Mouse (Mus musculus) spleen, adult 12 weeks (tissue): Measurements from ENCODE around the gene Zbp1.

Experiments used
- DNase-seq: peaks from one replicate; pipeline ENCODE4 v3.0.0; 2022; ENCODE audit warnings: low spot score

Gene Zbp1

GRCm38 (mm10) chr2:173177951-173178350, 40.8 kb downstream of the Zbp1 start:
- DNase-seq = no peak

GRCm38 (mm10) chr2:173177481-173177880, 41.2 kb downstream of the Zbp1 start:
- DNase-seq = no peak

GRCm38 (mm10) chr2:173175703-173176102, 43.0 kb downstream of the Zbp1 start:
- DNase-seq = no peak

DNA sequence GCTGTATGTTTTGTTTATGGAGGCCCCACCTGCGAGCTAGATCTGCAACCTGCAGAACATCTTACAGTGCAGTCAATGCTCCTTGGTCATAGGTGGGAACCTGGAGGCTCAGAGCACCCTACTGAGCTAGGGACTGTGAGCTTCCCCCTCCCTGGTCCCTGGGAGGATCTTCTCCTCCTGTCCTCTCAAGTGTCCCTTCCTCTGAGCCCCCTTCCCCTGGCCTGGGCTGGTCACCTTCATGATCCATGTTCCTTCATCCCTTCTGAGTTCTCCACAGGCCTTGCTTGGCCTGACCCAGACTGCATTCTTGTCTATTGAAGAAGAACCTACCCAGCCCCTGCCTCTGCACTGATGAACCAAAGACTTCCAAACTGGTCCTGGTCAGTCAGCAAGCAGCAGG, 44.2 kb downstream of the Zbp1 start:
- DNase-seq = no peak

DNA sequence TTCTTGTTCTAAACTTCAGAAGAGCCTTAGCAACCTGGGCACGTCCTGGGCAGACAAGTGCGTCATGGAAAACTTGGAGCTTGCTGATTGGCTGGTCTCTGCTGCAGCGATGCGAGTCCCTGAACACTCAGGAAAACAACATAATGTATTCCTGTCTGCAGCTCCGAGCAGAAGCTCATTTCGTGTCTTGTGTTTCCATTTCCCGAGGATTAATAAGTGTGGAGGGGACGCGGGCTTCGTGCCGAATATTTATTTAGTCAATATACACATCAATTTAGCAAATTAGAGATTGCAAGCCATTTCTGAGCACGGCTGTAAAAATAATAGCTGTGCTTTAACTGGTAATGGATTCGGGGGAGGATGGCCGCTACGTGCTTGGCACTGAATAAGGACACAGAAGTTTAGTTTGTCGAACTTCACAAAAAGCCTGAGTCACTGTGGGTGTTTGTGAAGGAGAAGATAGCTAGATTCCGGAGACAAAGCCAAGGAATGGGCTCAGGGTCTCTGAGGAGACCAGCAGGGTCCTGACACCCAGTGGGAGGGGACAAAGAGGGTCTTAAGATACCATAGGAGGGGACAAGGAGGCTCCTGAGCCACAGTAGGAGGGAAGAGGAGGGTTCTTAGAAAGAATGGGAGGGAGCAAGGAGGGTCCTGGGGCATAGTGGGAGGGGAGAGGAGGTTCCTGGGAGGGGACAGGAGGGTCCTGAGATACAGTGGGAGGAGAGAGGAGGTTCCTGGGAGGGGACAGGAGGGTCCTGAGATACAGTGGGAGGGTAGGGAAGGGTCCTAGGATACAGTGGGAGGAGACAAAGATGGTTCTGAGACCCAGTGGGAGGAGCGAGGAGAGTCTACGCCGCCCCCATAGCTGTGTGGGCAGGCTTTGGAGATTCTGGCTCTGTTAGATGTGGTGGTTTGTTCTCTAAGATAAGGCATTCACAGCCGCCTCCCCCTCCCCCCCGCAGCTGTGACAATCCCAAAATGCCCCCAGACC, 44.9 kb downstream of the Zbp1 start:
- no peak for DNase-seq

- no peak for DNase-seq
These were observed 45.7 kb downstream of the Zbp1 start for GRCm38 (mm10) chr2:173173008-173173407.

DNA sequence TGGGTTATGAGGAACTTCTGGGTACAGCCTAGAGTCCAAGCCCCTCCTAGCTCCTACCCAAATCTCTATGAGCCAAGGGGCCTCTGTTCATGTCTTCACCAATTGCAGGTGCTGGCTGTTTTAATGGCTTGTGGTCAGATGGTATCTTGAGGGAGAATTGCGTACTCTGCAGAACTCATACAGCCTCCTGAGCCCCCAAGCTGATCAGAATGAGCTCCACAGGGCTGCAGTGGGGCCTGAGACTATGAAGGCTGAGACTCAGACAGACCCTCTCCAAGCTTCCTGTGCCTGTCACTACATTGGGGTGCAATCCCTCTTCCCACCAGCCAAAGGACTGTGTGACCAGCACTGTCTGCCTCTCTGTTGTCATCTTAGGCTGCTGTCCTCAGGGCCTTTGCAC, 46.3 kb downstream of the Zbp1 start:
- no peak for DNase-seq

DNA sequence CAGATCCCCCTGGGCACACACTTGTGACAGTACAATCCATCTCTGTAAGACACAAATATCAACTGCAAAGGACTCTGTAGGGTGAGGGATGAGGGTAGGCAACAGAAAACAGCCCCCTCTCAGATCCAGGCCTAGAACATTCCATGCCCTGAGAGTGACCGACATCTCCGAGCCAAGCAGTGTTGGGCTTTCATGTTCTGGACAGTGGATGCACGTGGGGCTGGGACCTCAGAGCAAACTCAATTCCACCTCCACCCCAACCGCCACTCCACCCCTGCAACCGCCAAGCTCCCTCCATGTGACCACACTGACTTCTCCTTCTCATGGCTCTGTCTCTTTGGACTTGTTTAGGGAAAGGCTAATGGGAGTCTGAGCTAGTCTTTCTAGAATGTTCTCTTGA, 46.8 kb downstream of the Zbp1 start:
- DNase-seq = no peak

DNA sequence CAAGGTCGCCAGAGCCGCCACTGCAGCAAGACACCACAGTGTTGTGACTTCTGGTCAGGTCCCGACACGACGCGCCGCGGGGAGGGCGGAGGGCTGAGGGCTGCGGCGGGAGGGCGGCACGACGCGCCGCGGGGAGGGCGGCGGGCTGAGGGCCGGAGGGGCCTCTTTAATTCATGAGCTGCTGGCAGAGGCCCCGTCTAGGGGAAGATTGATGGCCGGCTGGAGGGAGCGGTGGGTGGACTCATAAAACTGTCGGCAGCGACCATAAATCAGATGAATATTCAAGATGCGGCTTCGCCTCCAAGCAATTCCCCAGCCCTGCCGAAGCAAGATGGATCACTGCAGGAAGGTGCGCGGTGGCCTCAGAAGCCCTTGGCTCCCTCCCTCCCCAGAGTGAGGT, 47.3 kb downstream of the Zbp1 start:
- DNase-seq = no peak

- no peak for DNase-seq
These were observed 48.0 kb downstream of the Zbp1 start for GRCm38 (mm10) chr2:173170715-173171114.

- DNase-seq = no peak
These were observed 48.6 kb downstream of the Zbp1 start for GRCm38 (mm10) chr2:173170081-173170480.

GRCm38 (mm10) chr2:173168411-173168851, 50.3 kb downstream of the Zbp1 start:
- DNase-seq = no peak

GRCm38 (mm10) chr2:173165357-173165756, 53.4 kb downstream of the Zbp1 start:
- DNase-seq = no peak

DNA sequence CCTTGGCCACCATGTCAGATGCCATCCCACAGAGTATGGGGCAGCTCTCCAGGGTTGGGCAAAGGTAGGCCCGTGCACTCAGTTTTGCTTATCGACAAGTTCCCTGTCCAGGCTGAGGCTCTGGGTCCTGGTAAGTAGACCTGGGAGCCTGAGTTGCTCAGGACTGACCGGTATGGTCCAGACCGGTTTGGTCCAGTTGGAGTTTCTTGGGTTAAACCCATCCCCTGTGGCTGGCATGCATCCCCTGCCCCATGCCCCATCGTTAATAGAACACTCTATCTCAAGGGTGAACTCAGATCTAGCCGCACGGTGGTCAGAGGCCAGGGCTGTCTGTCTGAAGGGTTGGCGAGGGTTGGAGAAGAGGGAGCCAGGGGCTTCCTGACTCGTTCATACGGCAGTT, 53.8 kb downstream of the Zbp1 start:
- no peak for DNase-seq

- no peak for DNase-seq
These were observed 54.4 kb downstream of the Zbp1 start for GRCm38 (mm10) chr2:173164358-173164757.

GRCm38 (mm10) chr2:173163380-173163779, 55.3 kb downstream of the Zbp1 start:
- no peak for DNase-seq

DNA sequence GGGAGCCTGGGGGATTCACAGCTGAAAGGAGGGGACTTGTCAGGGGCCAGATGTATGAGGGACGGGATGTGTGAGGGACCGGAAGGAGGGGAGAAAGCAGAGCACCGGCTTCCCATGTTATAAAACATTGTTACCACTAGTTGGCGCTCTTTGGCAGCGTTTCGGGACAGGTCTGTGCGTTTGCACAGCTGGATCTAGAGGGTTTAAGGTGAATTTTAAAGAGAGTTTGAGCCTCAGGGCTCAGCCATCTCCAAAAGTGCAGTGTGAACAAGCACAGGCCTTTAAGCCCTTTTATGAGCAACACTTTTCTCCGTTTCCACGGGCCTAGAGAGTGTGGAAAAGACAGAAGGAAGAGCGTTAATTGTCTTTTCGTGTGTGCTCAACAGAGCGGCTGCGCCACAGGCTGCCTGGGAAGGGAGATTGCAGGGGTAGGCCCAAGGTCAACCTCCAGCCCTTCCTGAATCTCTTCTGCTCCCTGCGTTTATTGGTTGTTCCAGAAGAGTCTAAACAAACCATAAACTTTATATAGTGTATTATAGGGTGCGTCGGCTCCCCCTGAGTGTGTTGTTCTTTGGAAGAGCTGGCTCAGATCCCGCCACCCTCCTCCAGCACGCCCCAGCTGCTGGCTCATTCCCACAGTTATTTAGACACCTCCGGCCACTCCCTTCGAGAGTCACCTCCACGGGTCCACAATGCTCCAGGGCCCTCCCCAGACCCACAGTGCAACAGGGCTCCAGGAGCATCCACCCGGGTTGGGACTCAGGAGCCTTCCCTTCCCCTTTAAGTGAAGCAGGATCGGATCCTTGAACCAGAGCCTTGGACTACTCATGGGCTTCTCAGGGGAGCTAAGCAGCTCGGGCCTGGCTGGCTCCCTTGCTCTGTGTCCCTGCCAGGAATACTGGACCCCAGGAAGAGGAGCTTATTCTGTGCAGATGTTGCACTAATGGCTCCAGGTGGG, 59.1 kb downstream of the Zbp1 start:
- DNase-seq = peak; percentile 17

DNA sequence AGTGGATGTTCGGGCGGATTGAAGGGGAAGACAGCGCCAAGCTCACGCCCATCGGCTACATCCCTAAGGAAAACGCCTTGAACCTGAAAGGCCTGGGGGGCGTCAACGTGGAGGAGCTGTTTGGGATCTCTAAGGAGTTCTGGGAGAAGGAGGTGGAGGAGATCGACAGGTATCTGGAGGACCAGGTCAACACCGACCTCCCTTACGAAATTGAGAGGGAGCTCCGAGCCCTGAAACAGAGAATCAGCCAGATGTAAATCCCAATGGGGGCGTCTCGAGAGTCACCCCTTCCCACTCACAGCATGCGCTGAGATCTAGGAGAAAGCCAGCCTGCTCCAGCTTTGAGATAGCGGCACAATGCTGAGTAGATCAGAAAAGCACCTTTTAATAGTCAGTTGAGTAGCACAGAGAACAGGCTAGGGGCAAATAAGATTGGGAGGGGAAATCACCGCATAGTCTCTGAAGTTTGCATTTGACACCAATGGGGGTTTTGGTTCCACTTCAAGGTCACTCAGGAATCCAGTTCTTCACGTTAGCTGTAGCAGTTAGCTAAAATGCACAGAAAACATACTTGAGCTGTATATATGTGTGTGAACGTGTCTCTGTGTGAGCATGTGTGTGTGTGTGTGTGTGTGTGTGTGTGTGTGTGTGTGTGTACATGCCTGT, 60.2 kb downstream of the Zbp1 start:
- DNase-seq = no peak

GRCm38 (mm10) chr2:173157871-173158270, 60.9 kb downstream of the Zbp1 start:
- DNase-seq = no peak

DNA sequence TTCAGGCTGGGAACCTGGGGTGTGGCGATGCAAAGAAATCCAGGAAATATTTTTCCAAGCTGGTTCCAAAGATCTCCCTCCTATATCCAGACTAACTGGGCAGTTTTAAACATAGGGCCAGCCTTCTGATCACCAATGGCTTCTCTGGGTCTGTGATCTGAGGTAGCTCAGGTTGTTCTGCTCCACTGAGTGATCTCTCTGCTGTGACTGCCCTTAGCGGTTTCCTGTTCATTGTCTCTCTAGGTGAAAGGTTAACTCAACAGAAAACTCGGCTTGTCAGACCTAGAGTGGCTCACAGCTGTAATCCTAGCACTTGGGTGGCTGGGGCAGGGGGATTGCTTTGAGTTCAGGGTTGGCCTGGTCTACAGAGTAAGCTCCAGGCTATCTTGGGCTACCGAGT, 61.3 kb downstream of the Zbp1 start:
- DNase-seq = no peak

GRCm38 (mm10) chr2:173156923-173157322, 61.8 kb downstream of the Zbp1 start:
- DNase-seq = no peak
